Mouse (Mus musculus) CD4-positive helper T cell, adult 2 months (primary cell): Measurements from ENCODE around the gene Gm10220.
"Not testable (repeated sequence)": the region's sequence is repeated elsewhere in the genome, so short reads cannot be mapped to it uniquely, and the experiment has no call there.

Experiments
- DNase-seq: peaks from one replicate; pipeline ENCODE4 v3.0.0-alpha.2; 2012; ENCODE audit warnings: low read depth, missing footprints, low spot score

The Gm10220 gene

GRCm38 (mm10) chr5:26121321-26121720 is at the start of gene Gm10220:
Gene Gm10220 (minus strand): TSS chr5:26121421.
- not testable (repeated sequence) for DNase-seq

DNA sequence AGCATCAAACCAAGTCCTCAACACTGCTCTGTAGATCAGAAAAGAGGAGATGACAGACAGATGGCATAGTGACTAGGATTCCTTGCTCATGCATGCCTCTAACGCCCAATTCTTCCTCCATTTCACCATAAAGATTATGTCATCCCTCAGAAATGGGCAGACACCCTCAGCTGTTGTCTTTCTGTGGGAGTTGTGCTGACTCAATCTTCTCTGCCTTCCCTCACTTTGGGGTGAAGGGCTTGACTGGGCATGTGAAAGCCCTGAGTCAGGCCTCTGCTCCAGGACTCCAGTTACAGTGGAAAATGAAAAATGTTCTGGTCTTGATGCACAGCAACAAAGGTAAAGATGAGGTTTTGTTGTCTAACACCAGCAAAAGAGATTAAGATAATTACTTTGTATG is 48.6 kb upstream of the Gm10220 start:
- no peak for DNase-seq

DNA sequence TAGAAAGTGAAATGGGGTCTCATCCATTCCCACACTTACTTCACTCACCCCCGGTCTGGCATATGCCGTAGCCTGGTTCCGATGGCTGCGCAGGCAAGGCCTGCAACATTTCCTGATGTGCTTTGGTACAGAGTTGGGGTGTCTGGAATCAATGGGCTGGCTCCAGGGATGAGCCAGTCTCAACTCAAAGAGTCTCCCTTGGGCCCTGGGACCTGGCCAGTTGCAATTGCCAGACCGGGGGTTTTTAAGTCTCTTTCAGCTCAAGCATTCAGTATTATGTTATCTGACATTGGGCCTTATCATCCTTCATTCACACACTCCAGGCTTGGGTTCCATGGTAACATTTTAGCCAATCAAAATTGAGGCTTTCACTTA is 44.6 kb upstream of the Gm10220 start:
- DNase-seq, result no peak

GRCm38 (mm10) chr5:26165036-26165790 is 44.0 kb upstream of the Gm10220 start:
- DNase-seq, result no peak

GRCm38 (mm10) chr5:26157396-26158170 is 36.4 kb upstream of the Gm10220 start:
- no peak for DNase-seq

GRCm38 (mm10) chr5:26142891-26143290 is 21.7 kb upstream of the Gm10220 start:
- no peak for DNase-seq

DNA sequence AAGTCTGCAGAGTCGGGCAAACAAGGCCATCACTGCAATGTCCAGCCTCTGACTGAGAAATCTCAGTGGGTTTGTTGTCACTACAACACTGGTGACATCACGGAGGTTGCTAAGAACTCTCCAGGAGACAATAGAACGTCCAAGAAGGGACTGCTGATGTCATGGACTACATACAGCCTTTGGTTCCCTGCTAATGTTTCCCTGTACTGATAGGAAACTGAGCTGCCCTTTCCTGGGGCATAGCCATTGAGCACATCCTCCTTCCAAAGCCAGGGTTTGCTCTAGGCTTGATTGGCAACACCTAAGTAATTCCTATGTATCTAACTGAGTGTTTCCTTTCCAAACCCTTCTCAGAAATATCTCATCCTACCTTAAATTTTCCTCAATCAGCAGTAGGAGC is 16.0 kb downstream of the Gm10220 start, which contains the start of gene 5031410I06Rik:
Gene 5031410I06Rik (minus strand): TSS at position 101 of the 400 bp plus-strand sequence.
- not testable (repeated sequence) for DNase-seq

DNA sequence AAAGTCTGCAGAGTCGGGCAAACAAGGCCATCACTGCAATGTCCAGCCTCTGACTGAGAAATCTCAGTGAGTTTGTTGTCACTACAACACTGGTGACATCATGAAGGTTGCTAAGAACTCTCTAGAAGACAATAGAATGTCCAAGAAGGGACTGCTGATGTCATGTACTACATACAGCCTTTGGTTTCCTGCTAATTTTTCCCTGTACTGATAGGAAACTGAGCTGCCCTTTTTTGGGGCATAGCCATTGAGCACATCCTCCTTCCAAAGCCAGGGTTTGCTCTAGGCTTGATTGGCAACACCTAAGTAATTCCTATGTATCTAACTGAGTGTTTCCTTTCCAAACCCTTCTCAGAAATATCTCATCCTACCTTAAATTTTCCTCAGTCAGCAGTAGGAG is 32.0 kb downstream of the Gm10220 start, which contains the start of gene Gm10471:
Gene Gm10471 (minus strand): TSS at position 101 of the 400 bp plus-strand sequence.
- not testable (repeated sequence) for DNase-seq

- DNase-seq, result not testable (repeated sequence)
These were observed 42.2 kb downstream of the Gm10220 start for GRCm38 (mm10) chr5:26079023-26079422.

DNA sequence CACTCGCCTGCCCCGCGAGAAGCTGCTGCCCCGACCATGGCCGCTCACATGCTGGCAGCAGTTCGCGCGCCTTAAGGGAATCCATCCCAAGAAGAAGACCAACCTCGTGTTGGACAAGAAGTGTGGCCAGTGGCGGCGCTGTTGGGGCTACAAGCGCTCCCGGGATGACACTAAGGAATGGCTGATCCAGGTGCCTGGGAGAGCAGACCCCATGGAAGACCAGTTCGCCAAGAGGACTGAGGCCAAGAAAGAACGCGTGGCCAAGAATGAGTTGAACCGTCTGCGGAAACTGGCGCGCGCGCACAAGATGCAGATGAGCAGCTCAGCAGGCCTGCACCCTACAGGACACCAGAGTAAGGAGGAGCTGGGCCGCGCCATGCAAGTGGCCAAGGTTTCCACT is 50.5 kb downstream of the Gm10220 start:
- DNase-seq, result no peak
